Comparison of ENCODE assay signal across 9 mouse cellular contexts in the genomic region with DNA sequence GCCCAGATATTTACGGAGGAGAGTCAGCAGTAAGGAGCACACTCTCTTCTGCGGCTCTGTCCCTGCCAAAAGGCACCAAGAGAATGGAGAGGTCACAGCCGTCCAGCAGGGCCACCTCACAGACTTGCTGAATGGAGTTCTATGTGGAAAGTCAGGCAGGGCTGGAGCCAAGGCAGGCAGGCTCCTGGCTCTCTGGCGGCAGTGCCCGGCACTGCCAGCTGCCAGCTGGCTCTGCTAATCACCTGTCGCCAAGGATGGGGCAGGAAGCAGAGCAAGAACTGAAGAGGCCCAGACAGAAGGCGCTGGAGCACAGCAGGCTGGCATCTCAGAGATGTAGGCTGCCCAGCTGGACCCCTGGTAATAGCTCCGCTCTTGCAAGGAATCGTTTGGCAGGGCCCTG.
A peak's percentile ranks its signal among the peaks of the same experiment; 100 is the strongest.
DNase-seq lines count a peak whose midpoint lies in the region; TF ChIP-seq lines count a peak whose summit lies in the region.
"Had no signal": no experiment of that assay in that cellular context is flagged by ENCODE, and none has a peak within 500 bp of the region (broad histone marks: within the 10 kb centered on the region; RNA-seq: fewer than 3 reads in every experiment).

No protein-coding gene starts in this region.

- TF ChIP-seq POLR2A in brain, embryonic 14.5 days (IDR thresholded peaks at IDR 0.05; ENCODE audit: borderline replicate concordance, extremely low read depth, insufficient read depth, insufficient read length, poor library complexity, severe bottlenecking) = no peak

- 0 out of 2 replicates have a peak overlapping the region, but pooled peaks have one; percentile 20 for H3K27ac ChIP-seq in gastrocnemius, adult 2 months
- H3K27ac ChIP-seq: midbrain, embryonic 12.5 days had no signal

- intact Hi-C loops in gastrocnemius, adult 2 months (cut with DNase I) = loop anchor here (5.0 to 10.0 kb wide), 3 partner anchors 86 to 313 kb away; partner anchors contain the start of gene Rybp

- no peak for TF ChIP-seq CTCF in brain, embryonic 14.5 days (IDR thresholded peaks at IDR 0.05; ENCODE audit: borderline replicate concordance, extremely low read depth, insufficient read depth, insufficient read length)
- peak; percentile 28; the same call in 1 of the 2 replicates for TF ChIP-seq CTCF in gastrocnemius, adult 2 months (IDR thresholded peaks at IDR 0.05)

- DNase-seq in adrenal gland, postnatal 10 days = peak; percentile 64
- DNase-seq in adrenal gland, postnatal 4 days (ENCODE audit: low spot score in 2 of 2) = no peak
- peak; percentile 91 for DNase-seq in brain, embryonic 14.5 days (ENCODE audit: low read depth)
- peak; percentile 86 for DNase-seq in gastrocnemius, adult 2 months
- peak; percentile 30 to 45 for DNase-seq in layer of hippocampus, adult 18-20 months (ENCODE audit: low spot score in 2 of 2)
- DNase-seq in right cerebral cortex, adult 18-20 months = peak; percentile 45
- DNase-seq in B cell, adult 2 months = no peak
- no peak for DNase-seq in thymus, postnatal 25 days

- no peak overlapping the region for H3K4me3 ChIP-seq in gastrocnemius, adult 2 months
- H3K4me3 ChIP-seq: midbrain, embryonic 12.5 days had no signal

Comparison
In these comparisons a context has a peak if more than half of its experiments do, and no peak if none do; other contexts are left out.
1. DNase-seq: peak in adrenal gland, postnatal 10 days (single experiment), brain, embryonic 14.5 days (single experiment), gastrocnemius, adult 2 months (single experiment), layer of hippocampus, adult 18-20 months (2 of 2) and right cerebral cortex, adult 18-20 months (single experiment); none in adrenal gland, postnatal 4 days (0 of 2), B cell, adult 2 months (0 of 2) and thymus, postnatal 25 days (single experiment).